Mouse (Mus musculus): ENCODE results near the gene Ctdspl. TPM values are rescaled to one million over a fixed set of nuclear protein-coding genes. Genes with fewer than 3 reads are reported as not detected.

The Ctdspl gene
- polyA plus RNA-seq, 1 experiment from 2014 or later: 21.9 TPM

DNA sequence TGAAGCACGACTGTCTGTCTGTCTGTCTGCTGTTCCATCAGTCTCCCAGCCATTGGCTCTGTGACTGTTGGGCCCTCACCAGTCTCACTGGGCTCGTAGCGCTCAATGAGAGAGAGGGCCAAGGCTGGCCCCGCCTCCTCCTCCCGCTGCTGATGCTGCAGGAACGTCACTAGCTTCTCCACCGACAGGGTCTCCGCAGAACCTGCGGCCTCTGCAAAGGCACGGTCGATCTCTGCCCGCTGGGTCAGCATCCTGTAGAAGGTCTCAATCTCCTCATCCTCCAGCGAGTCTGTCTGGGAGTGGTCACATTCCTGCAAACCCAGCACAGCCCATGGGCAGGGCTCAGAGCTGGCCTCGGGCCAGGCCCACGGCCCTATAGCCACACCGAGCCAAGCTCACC, 149.4 kb downstream of the Ctdspl start:
- H3K9me3 ChIP-seq (replicated peaks; ENCODE audit: low read length): no peaks in the 10 kb centered on the region
- peaks cover 8% of the 10 kb centered on the region; the same call in 1 of the 2 replicates for H3K36me3 ChIP-seq (ENCODE audit: insufficient read depth, low read length)
- no peak overlapping the region for H3K4me2 ChIP-seq (ENCODE audit: low read length)
- H3K27ac ChIP-seq: no peak overlapping the region
- peaks cover 5% of the 10 kb centered on the region; the same call in 1 of the 2 replicates for H3K4me1 ChIP-seq (replicated peaks; ENCODE audit: insufficient read depth, low read length)
- ATAC-seq (replicated peaks; ENCODE audit: low FRiP score, low read depth): no peak
- H3K4me3 ChIP-seq (replicated peaks; ENCODE audit: low read depth, low read length): no peak overlapping the region
- TF ChIP-seq CTCF (IDR thresholded peaks at IDR 0.05; ENCODE audit: low read depth): no peak
- H3K27me3 ChIP-seq (ENCODE audit: insufficient read depth, low read length): no peaks in the 10 kb centered on the region
- 79% methylated on average over 16 of the region's 16 CpGs for WGBS
- no peak for DNase-seq (ENCODE audit: low spot score)
- H3K9ac ChIP-seq (ENCODE audit: low read depth, low read length): no peak overlapping the region

DNA sequence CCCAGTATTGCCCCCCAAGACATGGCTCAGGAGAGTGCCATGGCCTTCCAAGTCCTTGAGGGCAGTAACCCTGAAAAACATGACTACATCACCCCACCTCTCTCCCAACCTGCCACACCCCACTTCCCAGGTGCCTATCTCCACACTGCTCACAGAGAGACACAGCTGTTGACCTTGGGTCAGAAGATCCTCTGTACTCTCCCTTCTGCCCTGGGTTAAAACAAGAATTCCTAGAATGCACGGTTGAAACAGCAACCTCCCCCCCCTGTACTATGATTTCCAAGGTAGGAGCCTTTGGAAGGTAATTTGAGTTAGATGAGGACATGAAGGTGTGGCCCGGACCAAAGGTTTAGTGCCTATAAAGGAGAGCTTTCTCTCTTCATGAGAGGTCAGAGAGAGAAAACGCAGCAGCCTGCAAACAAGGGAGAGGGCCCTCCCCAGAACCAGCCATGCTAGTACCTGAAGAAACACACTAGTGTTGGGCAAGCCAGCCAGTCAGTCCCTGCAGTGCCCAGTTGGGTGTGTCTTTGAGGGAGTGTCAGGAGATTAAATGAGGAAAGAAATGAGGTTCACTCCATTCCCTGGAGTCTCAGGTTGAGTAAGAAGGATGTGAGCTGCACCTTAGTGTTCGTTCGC, 153.9 kb downstream of the Ctdspl start:
- TF ChIP-seq CTCF (IDR thresholded peaks at IDR 0.05; ENCODE audit: low read depth): no peak
- Histone ChIP-seq H3K36me3 (ENCODE audit: insufficient read depth, low read length) (peaks cover 2% of the 10 kb centered on the region; the same call in 1 of the 2 replicates), H3K4me3 (replicated peaks; ENCODE audit: low read depth, low read length) (no peak overlapping the region), H3K27me3 (ENCODE audit: insufficient read depth, low read length) (no peaks in the 10 kb centered on the region), H3K9ac (ENCODE audit: low read depth, low read length) (no peak overlapping the region), H3K4me1 (replicated peaks; ENCODE audit: insufficient read depth, low read length) (peaks cover 6% of the 10 kb centered on the region; the same call in 1 of the 2 replicates), H3K27ac (no peak overlapping the region), H3K4me2 (ENCODE audit: low read length) (no peak overlapping the region), H3K9me3 (replicated peaks; ENCODE audit: low read length) (no peaks in the 10 kb centered on the region)
- 53% methylated on average over 5 of the region's 5 CpGs for whole genome bisulfite sequencing
- ATAC-seq (replicated peaks; ENCODE audit: low FRiP score, low read depth) (no peak), DNase-seq (ENCODE audit: low spot score) (no peak)

DNA sequence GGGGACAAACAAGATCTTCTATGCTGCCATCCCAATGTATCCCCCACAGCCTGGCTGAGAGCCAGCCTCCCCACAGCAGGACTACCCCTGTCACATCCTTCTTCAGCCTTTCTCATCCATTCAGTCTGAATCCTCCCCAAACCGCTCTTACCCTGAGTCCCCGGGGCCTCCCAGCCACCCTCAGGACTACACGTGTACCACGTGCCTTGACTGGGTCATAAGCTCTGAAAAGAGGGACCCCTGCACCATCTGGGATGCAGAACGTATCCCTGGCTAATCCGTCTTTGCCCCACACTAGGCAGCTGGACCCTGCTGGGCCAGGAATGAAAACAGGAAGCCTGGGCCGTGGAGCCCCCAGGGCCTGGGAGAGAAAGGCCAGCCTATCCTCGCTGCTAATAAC, 155.8 kb downstream of the Ctdspl start:
- no peak overlapping the region for H3K27ac ChIP-seq

DNA sequence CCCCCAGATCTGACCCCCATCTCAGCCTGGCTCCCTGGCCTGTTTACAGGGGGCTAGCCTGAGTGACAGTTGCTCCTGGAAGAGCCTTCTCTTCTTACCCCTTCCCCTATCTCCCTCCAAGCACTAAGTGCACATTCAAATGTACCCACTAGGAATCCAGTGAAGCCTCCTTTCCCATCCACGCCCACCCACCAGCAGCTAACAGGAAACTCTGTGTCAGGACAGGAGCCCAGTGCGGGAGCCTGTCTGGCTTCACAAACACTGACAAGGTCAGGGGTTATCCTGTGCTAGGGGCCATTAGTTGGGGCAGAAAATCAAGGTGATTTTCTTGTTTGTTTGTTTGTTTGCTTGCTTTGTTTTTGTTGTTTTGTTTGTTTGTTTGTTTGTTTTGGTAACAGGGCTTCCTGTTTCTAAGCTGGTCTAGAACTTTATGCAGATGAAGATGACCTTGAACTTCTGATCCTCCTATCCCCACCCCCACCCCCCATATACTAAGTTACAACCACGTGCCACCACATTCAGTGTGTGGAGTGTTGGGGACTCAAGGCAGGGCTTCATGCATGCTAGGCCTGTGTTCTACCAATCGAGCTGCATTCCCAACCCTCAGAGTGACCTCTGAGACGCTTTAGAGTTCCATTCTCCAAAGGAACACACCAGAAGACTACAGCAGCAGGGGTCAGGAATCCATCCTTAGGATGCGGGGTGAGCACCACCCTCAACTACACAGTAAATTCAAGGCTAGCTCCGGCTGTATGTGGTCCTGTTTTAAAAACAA, 156.6 kb downstream of the Ctdspl start:
- Histone ChIP-seq H3K4me1 (replicated peaks; ENCODE audit: insufficient read depth, low read length) (peaks cover 12% of the 10 kb centered on the region), H3K27ac (no peak overlapping the region)
- 70% methylated on average over 7 of the region's 7 CpGs for WGBS

More for the DNA sequence above, 155.8 kb downstream of the Ctdspl start:
- DNase-seq (ENCODE audit: low spot score) (no peak), ATAC-seq (replicated peaks; ENCODE audit: low FRiP score, low read depth) (no peak)
- Histone ChIP-seq H3K4me3 (replicated peaks; ENCODE audit: low read depth, low read length) (no peak overlapping the region), H3K9me3 (replicated peaks; ENCODE audit: low read length) (no peaks in the 10 kb centered on the region), H3K9ac (ENCODE audit: low read depth, low read length) (no peak overlapping the region), H3K36me3 (ENCODE audit: insufficient read depth, low read length) (no peaks in the 10 kb centered on the region), H3K4me2 (ENCODE audit: low read length) (no peak overlapping the region), H3K27me3 (ENCODE audit: insufficient read depth, low read length) (no peaks in the 10 kb centered on the region), H3K4me1 (replicated peaks; ENCODE audit: insufficient read depth, low read length) (peaks cover 6% of the 10 kb centered on the region; the same call in 1 of the 2 replicates)
- WGBS: 31% methylated on average over 8 of the region's 8 CpGs
- TF ChIP-seq CTCF (IDR thresholded peaks at IDR 0.05; ENCODE audit: low read depth): no peak

DNA sequence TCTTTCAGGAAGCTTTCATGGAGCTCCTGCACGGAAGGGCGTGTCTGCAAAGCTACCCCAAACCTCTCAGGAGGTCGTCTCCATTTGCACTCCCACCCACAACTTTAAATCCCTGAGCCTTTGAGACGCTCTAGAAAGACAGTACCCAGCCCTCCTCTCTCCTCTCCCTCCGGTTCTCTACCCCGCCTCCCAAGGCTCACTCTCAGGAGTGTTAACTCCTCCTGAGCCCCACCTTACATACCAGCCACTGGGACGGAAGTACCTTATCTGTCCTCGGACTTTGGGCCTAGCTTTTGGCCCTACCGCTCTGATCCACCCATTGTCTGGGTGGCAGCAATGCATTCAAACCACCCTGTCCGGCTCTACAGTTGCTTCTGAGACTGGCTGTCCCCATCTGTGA, 157.7 kb downstream of the Ctdspl start:
- no peak overlapping the region for H3K9ac ChIP-seq (ENCODE audit: low read depth, low read length)
- ATAC-seq (replicated peaks; ENCODE audit: low FRiP score, low read depth): no peak
- no peaks in the 10 kb centered on the region for H3K9me3 ChIP-seq (replicated peaks; ENCODE audit: low read length)
- H3K27me3 ChIP-seq (ENCODE audit: insufficient read depth, low read length): no peaks in the 10 kb centered on the region
- peaks cover 13% of the 10 kb centered on the region for H3K4me1 ChIP-seq (replicated peaks; ENCODE audit: insufficient read depth, low read length)
- DNase-seq (ENCODE audit: low spot score): no peak
- no peak overlapping the region for H3K27ac ChIP-seq
- H3K36me3 ChIP-seq (ENCODE audit: insufficient read depth, low read length): no peaks in the 10 kb centered on the region
- H3K4me3 ChIP-seq (replicated peaks; ENCODE audit: low read depth, low read length): no peak overlapping the region
- no peak overlapping the region for H3K4me2 ChIP-seq (ENCODE audit: low read length)
- no peak for TF ChIP-seq CTCF (IDR thresholded peaks at IDR 0.05; ENCODE audit: low read depth)
- WGBS: 81% methylated on average over 10 of the region's 10 CpGs

More for the DNA sequence above, 156.6 kb downstream of the Ctdspl start:
- no peaks in the 10 kb centered on the region for H3K36me3 ChIP-seq (ENCODE audit: insufficient read depth, low read length)
- no peak overlapping the region for H3K4me2 ChIP-seq (ENCODE audit: low read length)
- H3K27me3 ChIP-seq (ENCODE audit: insufficient read depth, low read length): no peaks in the 10 kb centered on the region
- DNase-seq (ENCODE audit: low spot score) (no peak), ATAC-seq (replicated peaks; ENCODE audit: low FRiP score, low read depth) (no peak)
- H3K4me3 ChIP-seq (replicated peaks; ENCODE audit: low read depth, low read length): no peak overlapping the region
- H3K9ac ChIP-seq (ENCODE audit: low read depth, low read length): no peak overlapping the region
- no peaks in the 10 kb centered on the region for H3K9me3 ChIP-seq (replicated peaks; ENCODE audit: low read length)
- no peak for TF ChIP-seq CTCF (IDR thresholded peaks at IDR 0.05; ENCODE audit: low read depth)

DNA sequence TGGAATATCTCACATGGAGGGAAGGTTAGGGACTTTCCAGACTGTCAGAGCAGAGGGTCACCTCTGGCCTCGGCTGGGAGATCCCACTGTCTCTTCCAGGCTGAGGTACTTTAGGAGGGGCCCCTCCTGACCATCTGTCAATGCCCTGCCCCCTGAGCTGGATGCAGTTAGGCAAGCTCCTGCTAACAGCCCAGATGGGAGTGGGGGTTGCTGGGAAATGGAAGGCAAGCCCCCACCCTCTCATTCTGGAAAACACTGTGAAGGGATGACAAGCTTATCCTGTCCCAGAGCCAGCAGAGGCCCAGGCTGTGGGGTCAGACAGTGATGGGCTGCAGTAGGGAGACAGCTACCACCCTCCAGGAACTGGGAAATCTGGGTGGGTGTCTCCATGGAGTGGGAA, 160.2 kb downstream of the Ctdspl start:
- Histone ChIP-seq H3K4me1 (replicated peaks; ENCODE audit: insufficient read depth, low read length) (peaks cover 13% of the 10 kb centered on the region), H3K4me3 (replicated peaks; ENCODE audit: low read depth, low read length) (no peak overlapping the region), H3K9ac (ENCODE audit: low read depth, low read length) (no peak overlapping the region), H3K27ac (no peak overlapping the region), H3K36me3 (ENCODE audit: insufficient read depth, low read length) (no peaks in the 10 kb centered on the region), H3K4me2 (ENCODE audit: low read length) (no peak overlapping the region), H3K9me3 (replicated peaks; ENCODE audit: low read length) (no peaks in the 10 kb centered on the region), H3K27me3 (ENCODE audit: insufficient read depth, low read length) (no peaks in the 10 kb centered on the region)
- DNase-seq (ENCODE audit: low spot score): no peak
- WGBS: 24% methylated on average over 1 of the region's 1 CpGs
- no peak for ATAC-seq (replicated peaks; ENCODE audit: low FRiP score, low read depth)
- no peak for TF ChIP-seq CTCF (IDR thresholded peaks at IDR 0.05; ENCODE audit: low read depth)
